Mouse (Mus musculus) heart, embryonic 11.5 days (tissue): ENCODE results near the gene Mn1. TPM values are rescaled to one million over a fixed set of nuclear protein-coding genes. Genes with fewer than 3 reads are reported as not detected.

Experiments used
- ATAC-seq: fragments of 200-750 bp; cut with Nextera tagmentation; replicated peaks from 2 replicates; pipeline ENCODE4 v1.8.0; 2017; ENCODE audit warnings: moderate library complexity; ENCODE audit not compliant: insufficient number of reproducible peaks, low FRiP score, low TSS enrichment
- H3K27ac ChIP-seq: fragments of 300-500 bp; sonication (generic); 2 replicates; pipeline ENCODE4 v1.5.1; 2014; ENCODE audit warnings: mild to moderate bottlenecking, low read depth, low read length
- H3K27me3 ChIP-seq: fragments of 300-500 bp; sonication (generic); 2 replicates; pipeline ENCODE4 v1.6.1; 2014; ENCODE audit warnings: mild to moderate bottlenecking, low read length, mixed read lengths; ENCODE audit not compliant: control insufficient read depth, insufficient read depth
- H3K36me3 ChIP-seq: fragments of 300-500 bp; sonication (generic); 2 replicates; pipeline ENCODE4 v1.6.1; 2014; ENCODE audit warnings: mild to moderate bottlenecking, low read length, moderate library complexity, mixed read lengths; ENCODE audit not compliant: control insufficient read depth, insufficient read depth
- H3K4me1 ChIP-seq: fragments of 300-500 bp; sonication (generic); 2 replicates; pipeline ENCODE4 v1.6.1; 2014; ENCODE audit warnings: low read length; ENCODE audit not compliant: control insufficient read depth, insufficient read depth
- H3K4me2 ChIP-seq: fragments of 300-500 bp; sonication (generic); 2 replicates; pipeline ENCODE4 v1.6.1; 2014; ENCODE audit warnings: mild to moderate bottlenecking, moderate library complexity
- H3K4me3 ChIP-seq: fragments of 300-500 bp; sonication (generic); 2 replicates; pipeline ENCODE4 v1.5.1; 2014; ENCODE audit warnings: low read depth, low read length
- H3K9ac ChIP-seq: fragments of 300-500 bp; sonication (generic); 2 replicates; pipeline ENCODE4 v1.6.1; 2014; ENCODE audit warnings: mild to moderate bottlenecking, low read depth, low read length, moderate library complexity
- H3K9me3 ChIP-seq: fragments of 300-500 bp; sonication (generic); replicated peaks from 2 replicates; pipeline ENCODE4 v1.6.1; 2016; ENCODE audit warnings: low read length; ENCODE audit not compliant: control insufficient read depth
- WGBS: fragments of 180-500 bp; shearing (Covaris S2); extraction: QIAGEN DNeasy Blood & Tissue Kit; methylation state at CpG from one replicate; pipeline ENCODE4 v1.1.7; 2014; ENCODE audit not compliant: insufficient replicate concordance; 5-methylcytosine and 5-hydroxymethylcytosine counted together
- polyA plus RNA-seq: library from polyadenylated mRNA; unstranded; fragments of >200 nt; fragmentation: Nextera tagmentation; extraction: Ambion mirVana; gene quantifications from 2 replicates; pipeline ENCODE4 v1.2.1, GENCODE M21; 2014

Mn1 gene
- polyA plus RNA-seq, 1 experiment from 2014 or later: 6.6 TPM

GRCm38 (mm10) chr5:111422058-111422800 is 5.1 kb downstream of the Mn1 start:
- 0 out of 2 replicates have a peak, but pooled peaks cover 3% of the 10 kb centered on the region for H3K36me3 ChIP-seq
- no peak for ATAC-seq
- 58% methylated on average over 8 of the region's 8 CpGs for WGBS
- H3K4me1 ChIP-seq: peaks cover 52% of the 10 kb centered on the region
- H3K4me2 ChIP-seq: peak overlapping the region; percentile 7; the same call in 1 of the 2 replicates
- H3K9ac ChIP-seq: no peak overlapping the region
- no peak overlapping the region for H3K27ac ChIP-seq
- no peaks in the 10 kb centered on the region for H3K9me3 ChIP-seq
- H3K27me3 ChIP-seq: peaks cover 34% of the 10 kb centered on the region
- H3K4me3 ChIP-seq: no peak overlapping the region

- Histone ChIP-seq H3K27ac (no peak overlapping the region), H3K4me3 (no peak overlapping the region), H3K27me3 (peaks cover 34% of the 10 kb centered on the region), H3K36me3 (0 out of 2 replicates have a peak, but pooled peaks cover 3% of the 10 kb centered on the region), H3K4me2 (peak overlapping the region; percentile 9; the same call in 1 of the 2 replicates), H3K9ac (no peak overlapping the region), H3K9me3 (no peaks in the 10 kb centered on the region), H3K4me1 (peaks cover 52% of the 10 kb centered on the region)
- no peak for ATAC-seq
- 81% methylated on average over 10 of the region's 10 CpGs for WGBS
Observed at GRCm38 (mm10) chr5:111423011-111423410, 5.8 kb downstream of the Mn1 start.

DNA sequence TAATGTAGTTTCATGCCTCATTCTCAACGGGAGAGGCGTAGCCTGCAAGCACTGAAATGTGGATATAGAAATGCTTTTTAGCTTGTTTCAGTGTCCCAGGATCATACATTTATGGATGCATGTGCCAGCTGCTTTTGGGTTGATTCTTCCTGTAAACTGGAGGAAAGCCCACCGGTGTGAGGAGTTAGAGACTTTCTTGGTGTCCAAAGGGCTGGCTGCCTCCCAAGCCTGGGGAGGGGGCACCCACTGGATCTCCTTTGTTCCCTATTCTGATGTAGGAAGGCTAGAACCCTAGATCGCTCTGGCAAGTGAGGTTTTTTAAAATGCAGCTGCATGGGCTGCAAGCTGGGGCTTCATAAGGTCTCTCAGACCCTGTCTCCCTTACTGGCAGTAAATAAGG is 6.5 kb downstream of the Mn1 start:
- H3K36me3 ChIP-seq: 0 out of 2 replicates have a peak, but pooled peaks cover 3% of the 10 kb centered on the region

GRCm38 (mm10) chr5:111425813-111426212 is 8.7 kb downstream of the Mn1 start:
- Histone ChIP-seq H3K4me3 (no peak overlapping the region), H3K4me1 (peaks cover 40% of the 10 kb centered on the region), H3K27ac (no peak overlapping the region), H3K9me3 (no peaks in the 10 kb centered on the region), H3K27me3 (peaks cover 12% of the 10 kb centered on the region), H3K4me2 (no peak overlapping the region), H3K36me3 (0 out of 2 replicates have a peak, but pooled peaks cover 1% of the 10 kb centered on the region), H3K9ac (no peak overlapping the region)
- no peak for ATAC-seq
- 91% methylated on average over 9 of the region's 9 CpGs for WGBS

More for the DNA sequence above, 6.5 kb downstream of the Mn1 start:
- Histone ChIP-seq H3K27me3 (peaks cover 29% of the 10 kb centered on the region), H3K4me2 (no peak overlapping the region), H3K4me3 (no peak overlapping the region), H3K4me1 (peaks cover 47% of the 10 kb centered on the region), H3K9me3 (no peaks in the 10 kb centered on the region), H3K27ac (no peak overlapping the region), H3K9ac (no peak overlapping the region)
- WGBS: 81% methylated on average over 4 of the region's 4 CpGs
- no peak for ATAC-seq

DNA sequence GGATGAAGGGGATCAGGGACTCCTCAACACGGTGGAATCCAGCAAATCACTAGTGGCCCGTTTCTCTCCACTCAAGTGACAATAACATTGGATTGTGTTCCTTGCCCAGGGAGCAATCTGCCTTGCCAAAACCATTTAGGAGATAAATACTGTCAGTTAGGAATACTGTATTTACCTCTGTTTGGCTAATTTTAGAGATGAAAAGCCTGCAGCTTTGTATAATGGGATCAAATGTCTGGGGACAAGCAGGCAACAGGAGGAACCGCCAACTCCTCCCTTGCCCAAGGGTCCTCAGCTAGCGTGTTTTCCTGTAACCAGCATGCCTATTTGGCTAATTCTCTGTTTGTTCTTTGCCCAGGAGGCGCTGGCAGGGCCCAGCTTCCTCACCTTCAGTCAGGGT is 9.1 kb downstream of the Mn1 start:
- Histone ChIP-seq H3K4me1 (peaks cover 41% of the 10 kb centered on the region), H3K27me3 (peaks cover 8% of the 10 kb centered on the region), H3K9ac (no peak overlapping the region), H3K4me2 (no peak overlapping the region), H3K27ac (no peak overlapping the region), H3K36me3 (no peaks in the 10 kb centered on the region), H3K4me3 (no peak overlapping the region), H3K9me3 (no peaks in the 10 kb centered on the region)
- ATAC-seq: no peak
- 63% methylated on average over 5 of the region's 5 CpGs for WGBS

DNA sequence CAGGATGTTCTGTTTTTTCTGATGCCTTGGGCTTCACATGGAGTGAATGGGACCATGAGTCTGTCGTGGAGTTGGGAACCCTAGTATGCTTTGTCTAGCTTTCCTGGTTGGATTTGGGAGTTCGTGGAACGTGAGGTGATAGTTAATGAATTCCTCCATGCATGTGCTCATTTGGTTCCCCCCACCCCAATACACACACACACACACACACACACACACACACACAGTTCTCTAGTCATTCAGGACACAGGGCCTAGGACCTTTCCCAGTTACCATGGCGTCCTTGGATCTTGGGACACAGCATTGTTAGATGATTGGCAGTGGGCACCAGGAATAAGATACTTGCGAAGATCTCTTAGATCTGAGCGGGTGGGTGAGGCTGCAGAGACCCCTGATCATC is 11.7 kb downstream of the Mn1 start:
- Histone ChIP-seq H3K27ac (no peak overlapping the region), H3K27me3 (no peaks in the 10 kb centered on the region), H3K9ac (no peak overlapping the region), H3K36me3 (no peaks in the 10 kb centered on the region; the same call in 1 of the 2 replicates), H3K4me3 (no peak overlapping the region), H3K9me3 (no peaks in the 10 kb centered on the region), H3K4me2 (no peak overlapping the region), H3K4me1 (peaks cover 44% of the 10 kb centered on the region)
- ATAC-seq: no peak
- WGBS: 83% methylated on average over 6 of the region's 6 CpGs

DNA sequence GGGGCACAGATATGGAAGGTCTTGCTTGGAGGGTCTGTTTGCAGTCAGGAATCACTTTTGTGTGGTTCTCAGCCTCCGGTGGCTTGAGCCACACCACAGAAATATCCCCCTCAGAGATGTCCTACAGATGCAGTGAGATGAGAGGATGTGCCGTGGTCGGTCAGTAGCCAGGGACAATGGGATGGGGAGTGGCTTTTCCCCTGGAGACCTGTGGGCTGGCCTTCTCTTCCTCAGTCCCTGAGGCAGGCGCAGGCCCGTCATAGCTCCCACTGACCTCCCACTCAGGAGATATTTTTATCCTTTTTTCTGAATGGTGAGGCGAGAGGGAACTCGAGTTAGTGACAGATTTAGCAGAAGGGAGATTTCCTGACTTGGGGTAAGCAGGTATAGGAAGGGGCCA is 12.6 kb downstream of the Mn1 start:
- Histone ChIP-seq H3K36me3 (no peaks in the 10 kb centered on the region; the same call in 1 of the 2 replicates), H3K9ac (no peak overlapping the region), H3K4me3 (no peak overlapping the region), H3K27me3 (no peaks in the 10 kb centered on the region), H3K27ac (0 out of 2 replicates have a peak overlapping the region, but pooled peaks have one; percentile 3), H3K4me2 (no peak overlapping the region), H3K9me3 (no peaks in the 10 kb centered on the region), H3K4me1 (peaks cover 48% of the 10 kb centered on the region)
- WGBS: 24% methylated on average over 7 of the region's 7 CpGs
- no peak for ATAC-seq

DNA sequence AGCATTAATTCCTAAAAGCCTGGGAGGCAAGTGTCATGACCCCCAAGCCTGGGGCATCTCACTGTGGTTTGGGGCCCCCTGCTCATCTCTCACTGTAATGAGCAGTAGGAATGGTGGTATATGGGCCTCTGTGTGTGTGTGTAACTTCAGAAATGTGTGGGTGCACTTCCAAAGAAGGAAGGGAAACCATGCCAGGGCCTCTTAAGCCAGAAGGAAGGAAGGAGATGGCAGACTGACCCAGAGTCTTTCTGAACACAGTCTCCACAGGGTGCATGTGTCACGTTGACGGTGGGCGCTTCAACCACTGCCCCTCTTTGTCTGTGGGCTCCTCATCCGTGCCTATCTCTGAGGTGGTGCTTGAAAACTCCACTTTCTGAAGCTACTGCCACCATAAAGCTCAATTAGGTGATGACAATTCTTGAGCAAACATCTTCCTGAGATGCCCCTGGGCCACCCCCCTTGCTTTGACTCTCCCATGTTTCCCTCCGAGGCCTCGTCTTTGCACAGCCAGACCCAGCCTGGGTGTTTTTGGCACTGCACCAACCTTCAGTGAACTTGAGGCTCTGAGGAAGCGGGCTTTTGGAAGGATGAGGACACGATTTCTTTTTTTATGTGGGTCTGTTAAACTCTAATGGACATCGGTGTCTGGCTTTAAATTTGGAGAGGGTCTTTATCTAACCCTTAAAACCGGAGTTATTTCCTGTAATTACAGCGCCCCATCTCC is 14.0 kb downstream of the Mn1 start:
- Histone ChIP-seq H3K9me3 (no peaks in the 10 kb centered on the region), H3K9ac (peak overlapping the region; percentile 28; the same call in 1 of the 2 replicates), H3K4me3 (no peak overlapping the region), H3K36me3 (no peaks in the 10 kb centered on the region; the same call in 1 of the 2 replicates), H3K27ac (no peak overlapping the region), H3K27me3 (no peaks in the 10 kb centered on the region), H3K4me2 (no peak overlapping the region), H3K4me1 (peaks cover 55% of the 10 kb centered on the region)
- 62% methylated on average over 11 of the region's 11 CpGs for WGBS
- no peak for ATAC-seq
